Mouse (Mus musculus) embryonic facial prominence, embryonic 11.5 days (tissue): ENCODE data around the gene Inhba. TPM values are rescaled to one million over a fixed set of nuclear protein-coding genes. Genes with fewer than 3 reads are reported as not detected.

ENCODE experiments used
- ATAC-seq: fragments of 200-750 bp; cut with Nextera tagmentation; replicated peaks from 2 replicates; pipeline ENCODE4 v1.8.0; 2017; ENCODE audit warnings: low read depth; ENCODE audit not compliant: insufficient number of reproducible peaks, low FRiP score, low TSS enrichment
- DNase-seq: peaks from one replicate; pipeline ENCODE4 v3.0.0-alpha.2; 2015; ENCODE audit warnings: low spot score
- H3K27ac ChIP-seq: fragments of 300-500 bp; sonication (generic); replicated peaks from 2 replicates; pipeline ENCODE4 v1.5.1; 2014; ENCODE audit warnings: mild to moderate bottlenecking, low read depth, low read length, control low read depth
- H3K27me3 ChIP-seq: fragments of 300-500 bp; sonication (generic); 2 replicates; pipeline ENCODE4 v1.6.1; 2014; ENCODE audit warnings: mild to moderate bottlenecking, low read length, moderate library complexity, mixed read lengths; ENCODE audit not compliant: control insufficient read depth, insufficient read depth
- H3K36me3 ChIP-seq: fragments of 300-500 bp; sonication (generic); replicated peaks from 2 replicates; pipeline ENCODE4 v1.6.1; 2014; ENCODE audit warnings: low read depth, mild to moderate bottlenecking, low read length, moderate library complexity, mixed read lengths; ENCODE audit not compliant: control insufficient read depth, insufficient read depth
- H3K4me1 ChIP-seq: fragments of 300-500 bp; sonication (generic); 2 replicates; pipeline ENCODE4 v1.6.1; 2014; ENCODE audit warnings: low read length, mixed read lengths; ENCODE audit not compliant: control insufficient read depth, insufficient read depth
- H3K4me2 ChIP-seq: fragments of 300-500 bp; sonication (generic); 2 replicates; pipeline ENCODE4 v1.6.1; 2014; ENCODE audit warnings: low read depth, mild to moderate bottlenecking, control low read depth, low read length, moderate library complexity
- H3K4me3 ChIP-seq: fragments of 300-500 bp; sonication (generic); 2 replicates; pipeline ENCODE4 v1.5.1; 2014; ENCODE audit warnings: low read depth, low read length, control low read depth
- H3K9ac ChIP-seq: fragments of 300-500 bp; sonication (generic); replicated peaks from 2 replicates; pipeline ENCODE4 v1.6.1; 2014; ENCODE audit warnings: mild to moderate bottlenecking, control low read depth, low read length
- H3K9me3 ChIP-seq: fragments of 300-500 bp; sonication (generic); replicated peaks from 2 replicates; pipeline ENCODE4 v1.6.1; 2016; ENCODE audit warnings: mild to moderate bottlenecking, low read length, inconsistent platforms, mixed read lengths; ENCODE audit not compliant: control insufficient read depth
- WGBS: fragments of 180-500 bp; shearing (Covaris S2); extraction: QIAGEN DNeasy Blood & Tissue Kit; methylation state at CpG from one replicate; pipeline ENCODE4 v1.1.7; 2014; 5-methylcytosine and 5-hydroxymethylcytosine counted together
- polyA plus RNA-seq: library from polyadenylated mRNA; unstranded; fragments of >200 nt; fragmentation: Nextera tagmentation; extraction: Ambion mirVana; gene quantifications from 2 replicates; pipeline ENCODE4 v1.2.1, GENCODE M21; 2014

Gene Inhba
- polyA plus RNA-seq, 1 experiment from 2014 or later = 4.4 TPM

DNA sequence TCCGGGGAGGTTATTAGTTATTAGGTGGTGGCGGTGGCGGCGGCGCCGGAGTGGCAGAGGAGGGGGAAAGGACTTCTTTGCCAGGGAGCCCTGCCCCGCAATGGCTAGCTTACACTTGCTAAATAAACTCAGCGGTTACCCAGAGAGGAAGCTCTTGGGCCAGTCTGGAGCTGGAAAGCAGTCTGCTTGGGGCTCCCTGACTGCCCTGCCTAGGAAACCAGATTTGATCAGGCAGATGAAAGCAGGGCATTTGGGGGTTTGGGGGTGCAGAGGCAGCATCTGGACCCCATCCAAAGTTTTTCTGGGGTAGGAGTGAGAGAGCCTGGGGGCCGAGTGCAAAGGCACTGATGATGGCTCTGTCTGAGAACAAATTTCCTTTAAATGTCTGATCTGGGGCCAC is 6.1 kb downstream of the Inhba start:
- H3K4me3 ChIP-seq = peak overlapping the region; percentile 42
- peak overlapping the region; percentile 67 for H3K4me2 ChIP-seq
- H3K27me3 ChIP-seq = 0 out of 2 replicates have a peak, but pooled peaks cover 3% of the 10 kb centered on the region
- ATAC-seq = no peak
- H3K36me3 ChIP-seq = no peaks in the 10 kb centered on the region
- peak overlapping the region; percentile 58 for H3K9ac ChIP-seq
- no peaks in the 10 kb centered on the region for H3K4me1 ChIP-seq
- H3K9me3 ChIP-seq = no peaks in the 10 kb centered on the region
- WGBS = under 1% methylated on average over 9 of the region's 9 CpGs
- H3K27ac ChIP-seq = no peak overlapping the region
- DNase-seq = peak; percentile 13

DNA sequence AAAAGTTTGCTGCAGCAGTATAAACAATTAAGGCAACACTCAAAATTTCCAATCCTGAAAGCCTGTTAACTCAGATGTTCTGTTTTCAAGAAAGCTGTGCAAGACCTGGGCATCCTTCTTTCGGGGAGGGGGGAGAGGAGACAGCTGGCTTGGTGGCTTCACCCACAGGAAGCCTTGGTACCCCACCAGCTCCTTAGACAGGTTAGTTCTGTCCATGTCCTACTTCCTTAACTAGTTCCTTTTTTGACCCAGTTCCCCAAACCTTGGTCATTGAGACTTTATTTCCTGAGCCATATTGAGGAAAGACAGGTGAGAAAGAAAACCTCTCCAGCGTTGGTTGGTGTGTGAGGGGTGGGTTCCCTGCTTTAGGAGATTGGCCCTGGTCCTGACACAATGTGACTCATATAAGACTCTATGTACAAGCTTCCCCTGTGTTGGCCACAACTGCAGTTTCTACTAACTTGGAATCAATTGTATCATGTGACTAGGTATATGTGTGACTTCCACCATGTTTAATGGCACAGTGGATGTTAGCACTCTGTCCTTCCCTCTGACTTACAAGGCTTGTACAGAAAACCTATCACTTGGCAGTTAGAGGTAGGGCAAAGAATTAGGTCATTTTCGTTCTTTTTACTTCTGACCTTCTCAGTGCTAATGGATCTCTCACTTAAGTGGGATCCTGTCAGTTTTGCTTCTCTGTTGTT is 7.3 kb downstream of the Inhba start:
- 0 out of 2 replicates have a peak, but pooled peaks cover 3% of the 10 kb centered on the region for H3K27me3 ChIP-seq
- H3K9me3 ChIP-seq = no peaks in the 10 kb centered on the region
- ATAC-seq (no peak), DNase-seq (no peak)
- H3K36me3 ChIP-seq = no peaks in the 10 kb centered on the region
- no peak overlapping the region for H3K9ac ChIP-seq
- peak overlapping the region; percentile 42; the same call in 1 of the 2 replicates for H3K4me3 ChIP-seq
- WGBS = 73% methylated on average over 3 of the region's 3 CpGs
- no peak overlapping the region for H3K27ac ChIP-seq
- H3K4me1 ChIP-seq = no peaks in the 10 kb centered on the region
- H3K4me2 ChIP-seq = no peak overlapping the region

DNA sequence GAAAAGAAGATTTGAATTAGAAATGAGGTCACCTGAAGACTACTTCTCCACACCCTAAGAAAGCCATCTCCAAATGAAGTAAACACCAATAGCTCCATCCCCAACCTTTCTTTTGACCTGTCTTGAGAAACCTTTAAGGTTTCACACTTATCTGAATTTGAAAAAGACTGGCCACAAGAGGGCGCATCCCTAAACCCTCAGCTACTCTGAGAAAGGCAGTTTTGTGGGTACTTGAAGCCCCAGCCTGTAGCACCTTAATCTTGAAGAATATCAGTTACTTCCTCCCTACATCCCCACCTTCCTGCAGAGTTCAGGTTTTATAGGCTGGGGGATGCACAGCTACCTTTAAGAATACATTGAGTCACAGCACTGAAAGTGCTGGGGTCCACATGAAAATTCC is 9.0 kb downstream of the Inhba start:
- Histone ChIP-seq H3K4me2 (no peak overlapping the region), H3K4me1 (no peaks in the 10 kb centered on the region)

DNA sequence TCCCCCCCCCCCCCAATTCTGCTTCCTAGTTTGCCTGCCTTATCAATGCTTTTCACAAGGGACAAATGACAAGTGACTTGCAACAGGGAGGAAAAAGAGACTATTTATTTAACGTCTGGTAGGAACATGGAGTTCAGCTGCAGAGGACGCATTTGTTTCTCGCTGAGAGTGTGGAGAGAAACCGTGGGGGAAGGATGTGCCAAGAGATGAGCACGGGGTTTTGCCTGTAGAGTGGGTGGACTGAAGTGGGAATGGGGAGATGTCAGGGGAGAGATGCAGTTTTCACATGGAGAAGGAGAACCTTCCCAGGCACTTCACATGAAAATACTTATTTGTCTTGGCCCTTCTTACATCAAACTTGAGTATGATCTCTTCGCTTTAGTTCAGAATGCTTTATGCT is 9.5 kb downstream of the Inhba start:
- DNase-seq = no peak
- Histone ChIP-seq H3K9me3 (no peaks in the 10 kb centered on the region), H3K27ac (no peak overlapping the region), H3K4me2 (no peak overlapping the region; the same call in 1 of the 2 replicates), H3K36me3 (no peaks in the 10 kb centered on the region), H3K4me3 (no peak overlapping the region), H3K4me1 (no peaks in the 10 kb centered on the region), H3K27me3 (no peaks in the 10 kb centered on the region), H3K9ac (no peak overlapping the region)
- ATAC-seq = no peak
- WGBS = 58% methylated on average over 6 of the region's 6 CpGs

More for the DNA sequence above, 9.0 kb downstream of the Inhba start:
- 0 out of 2 replicates have a peak, but pooled peaks cover 3% of the 10 kb centered on the region for H3K27me3 ChIP-seq
- 5% methylated on average over 1 of the region's 1 CpGs for WGBS
- no peak overlapping the region for H3K9ac ChIP-seq
- DNase-seq (peak; percentile 82), ATAC-seq (no peak)
- no peak overlapping the region for H3K4me3 ChIP-seq
- H3K36me3 ChIP-seq = no peaks in the 10 kb centered on the region
- no peak overlapping the region for H3K27ac ChIP-seq
- no peaks in the 10 kb centered on the region for H3K9me3 ChIP-seq

DNA sequence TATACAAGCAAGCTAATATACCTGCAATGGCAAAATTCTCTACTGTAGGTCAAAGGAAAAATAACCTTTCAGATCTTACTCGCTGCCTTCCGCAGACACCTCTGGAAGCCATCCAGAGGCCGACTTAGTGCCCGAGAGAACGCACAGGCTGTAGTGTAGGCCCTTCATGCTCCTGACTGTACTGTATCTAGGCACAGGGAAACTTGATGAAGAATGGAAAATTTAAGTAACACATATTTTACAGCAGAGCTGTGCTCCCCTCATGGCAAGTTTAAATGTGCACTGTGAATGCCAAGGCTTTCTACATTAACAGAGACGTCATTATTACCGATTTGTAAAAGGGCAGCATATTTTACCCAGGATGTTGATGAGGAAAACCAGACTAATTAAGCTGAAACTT is 10.2 kb downstream of the Inhba start:
- Histone ChIP-seq H3K36me3 (no peaks in the 10 kb centered on the region), H3K9me3 (no peaks in the 10 kb centered on the region), H3K27ac (no peak overlapping the region), H3K4me1 (no peaks in the 10 kb centered on the region), H3K4me3 (no peak overlapping the region), H3K9ac (no peak overlapping the region), H3K4me2 (no peak overlapping the region), H3K27me3 (no peaks in the 10 kb centered on the region)
- ATAC-seq = no peak
- WGBS = 93% methylated on average over 7 of the region's 7 CpGs
- DNase-seq = no peak

DNA sequence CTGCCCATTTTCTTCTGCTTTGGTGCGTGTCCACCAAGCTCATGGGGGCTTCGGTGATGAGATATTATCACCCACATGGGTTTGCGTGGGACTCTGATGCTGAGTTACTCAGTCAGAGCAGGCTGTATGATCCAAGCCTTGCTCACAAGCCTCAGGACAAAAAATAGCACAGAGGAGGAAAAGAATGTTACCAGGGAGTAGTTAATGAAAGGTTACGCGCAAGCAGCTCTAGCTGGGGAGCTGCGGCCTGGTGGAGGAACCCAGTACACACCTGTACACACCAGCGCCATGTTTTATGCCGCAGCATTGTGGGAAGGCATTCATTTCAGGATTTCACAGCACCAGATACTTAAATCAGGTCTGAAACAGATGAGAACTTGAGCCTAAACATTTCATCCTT is 10.9 kb downstream of the Inhba start:
- no peak overlapping the region for H3K4me2 ChIP-seq
- H3K9me3 ChIP-seq = no peaks in the 10 kb centered on the region
- no peak overlapping the region for H3K9ac ChIP-seq
- H3K4me3 ChIP-seq = no peak overlapping the region
- H3K4me1 ChIP-seq = no peaks in the 10 kb centered on the region
- no peaks in the 10 kb centered on the region for H3K27me3 ChIP-seq
- DNase-seq (no peak), ATAC-seq (no peak)
- WGBS = 91% methylated on average over 8 of the region's 8 CpGs
- H3K27ac ChIP-seq = no peak overlapping the region
- H3K36me3 ChIP-seq = no peaks in the 10 kb centered on the region

DNA sequence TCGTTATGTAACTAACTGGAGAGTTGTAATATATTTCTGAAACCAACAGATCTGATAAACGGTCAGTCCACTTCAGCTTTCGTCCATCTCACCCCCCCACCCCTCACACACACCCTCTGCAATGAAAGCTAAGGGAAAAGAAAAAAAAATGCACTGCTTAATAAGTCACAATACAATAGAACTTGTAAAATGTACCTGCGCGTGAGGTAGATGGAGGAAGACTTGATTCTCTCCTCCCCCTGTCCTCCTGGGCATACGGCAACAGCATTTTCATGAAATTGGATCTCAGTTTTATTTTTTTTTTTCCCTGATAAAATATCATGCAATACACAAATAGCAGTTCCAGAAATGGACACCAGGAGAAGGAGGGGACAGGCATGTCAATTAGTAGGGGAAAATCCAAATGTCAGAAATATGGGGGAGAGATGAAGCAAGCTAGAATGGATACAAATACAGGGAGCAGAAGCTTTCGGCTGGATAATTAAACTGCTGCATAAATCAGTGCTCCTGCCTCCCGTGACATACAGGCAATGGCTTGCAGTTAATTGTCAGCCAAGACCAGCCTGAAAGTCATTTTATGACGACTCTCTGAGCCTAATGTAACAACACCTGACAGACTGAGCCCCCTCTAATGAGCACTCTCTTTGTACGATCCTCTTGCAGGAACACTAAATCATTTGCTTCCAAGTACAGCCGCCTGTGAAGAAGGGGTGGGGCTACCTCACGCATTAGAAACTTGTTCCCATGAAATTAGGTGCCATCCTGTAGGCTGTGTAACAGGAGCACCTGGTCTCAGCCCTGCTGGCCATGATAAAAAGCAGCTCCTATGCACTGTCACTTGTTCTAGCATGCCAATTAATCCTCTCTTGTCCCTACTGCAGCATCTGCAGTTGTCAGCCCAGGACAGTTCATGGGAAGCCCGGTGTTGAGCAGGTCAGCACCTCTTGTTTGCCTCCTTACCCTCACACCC is 11.7 kb downstream of the Inhba start:
- no peak overlapping the region for H3K4me3 ChIP-seq

More for the DNA sequence above, 11.7 kb downstream of the Inhba start:
- Histone ChIP-seq H3K4me1 (no peaks in the 10 kb centered on the region), H3K9me3 (no peaks in the 10 kb centered on the region), H3K27me3 (no peaks in the 10 kb centered on the region), H3K36me3 (no peaks in the 10 kb centered on the region), H3K9ac (no peak overlapping the region), H3K4me2 (no peak overlapping the region), H3K27ac (no peak overlapping the region)
- ATAC-seq (no peak), DNase-seq (no peak)
- 57% methylated on average over 13 of the region's 13 CpGs for WGBS
